Mouse (Mus musculus) gastrocnemius, postnatal 36 days (tissue): Measurements from ENCODE around the gene 2310007B03Rik. TPM values are rescaled to one million over a fixed set of nuclear protein-coding genes. Genes with fewer than 3 reads are reported as not detected.

ENCODE experiments used
- DNase-seq, 2 experiments: peaks; one replicate each; pipeline ENCODE4 v3.0.0; 2022
- intact Hi-C: fragments of 180-260 bp; cut with DNase I; formaldehyde crosslinking; loops from one replicate; pipeline ENCODE4 v1.15.1; 2025
- total RNA-seq, 2 experiments: library from RNA; stranded (reverse); gene quantifications; 2 replicates each; pipeline ENCODE4 v1.2.3; 2021

2310007B03Rik gene
- total RNA-seq, 2 experiments from 2014 or later, result not detected

GRCm38 (mm10) chr1:93114713-93115463 lies 45.9 kb downstream of the 2310007B03Rik start:
- no peak for DNase-seq
- intact Hi-C loops, result no loop called here

GRCm38 (mm10) chr1:93102700-93103099 lies 58.0 kb downstream of the 2310007B03Rik start:
- no peak for DNase-seq
- intact Hi-C loops, result no loop called here

GRCm38 (mm10) chr1:93101571-93102061 lies 59.1 kb downstream of the 2310007B03Rik start, which contains the start of gene Kif1a:
Kif1a (minus strand) TSS chr1:93101951.
- intact Hi-C loops, result no loop called here
- no peak for DNase-seq

Other genes starting within 250 kb of the 2310007B03Rik start
- 1 to 10 TPM; 3.4 to 4.8 TPM for gene Capn10, start 226.6 kb downstream of the 2310007B03Rik start, total RNA-seq
- under 1 TPM in 1 of 2 experiments, not detected in 1; 0.39 TPM for gene Gpr35, start 210.1 kb downstream of the 2310007B03Rik start, total RNA-seq
- not detected for gene Aqp12, start 154.6 kb downstream of the 2310007B03Rik start, total RNA-seq
- gene Kif1a, start 59.0 kb downstream of the 2310007B03Rik start, total RNA-seq, result 1 to 10 TPM in 1 of 2 experiments, under 1 TPM in 1; 0.64 to 1.6 TPM
- gene Agxt, start 25.7 kb downstream of the 2310007B03Rik start, total RNA-seq, result under 1 TPM in 1 of 2 experiments, not detected in 1; 0.28 TPM
- not detected for gene Crocc2, start 7.8 kb upstream of the 2310007B03Rik start, total RNA-seq
- 1 to 10 TPM; 4.3 to 5.4 TPM for gene Sned1, start 74.9 kb upstream of the 2310007B03Rik start, total RNA-seq
- 10 to 100 TPM in 1 of 2 experiments, 1 to 10 TPM in 1; 8.7 to 11.3 TPM for gene Mterf4, start 145.0 kb upstream of the 2310007B03Rik start, total RNA-seq
- gene Ppp1r7, start 181.9 kb upstream of the 2310007B03Rik start, total RNA-seq, result 10 to 100 TPM; 18.9 to 22.7 TPM
- gene Pask, start 182.5 kb upstream of the 2310007B03Rik start, total RNA-seq, result under 1 TPM; 0.20 TPM
- gene Ano7, start 213.0 kb upstream of the 2310007B03Rik start, total RNA-seq, result not detected